Mouse (Mus musculus) forelimb bud, embryonic 11.5 days (tissue): ENCODE measurements at regions not wholly inside any gene's neighbourhood (a gene's known extent, or its start where the extent isn't known, plus 50 kb on each side); places are given as distances from the start of the nearest gene placed in this dataset.
A peak's percentile ranks its signal among the peaks of the same experiment; 100 is the strongest.
"Not testable (repeated sequence)": the region's sequence is repeated elsewhere in the genome, so short reads cannot be mapped to it uniquely, and the experiment has no call there.

Experiments used
- DNase-seq: peaks from one replicate; pipeline ENCODE4 v3.0.0-alpha.2; 2012; ENCODE audit warnings: low read depth, low spot score

DNA sequence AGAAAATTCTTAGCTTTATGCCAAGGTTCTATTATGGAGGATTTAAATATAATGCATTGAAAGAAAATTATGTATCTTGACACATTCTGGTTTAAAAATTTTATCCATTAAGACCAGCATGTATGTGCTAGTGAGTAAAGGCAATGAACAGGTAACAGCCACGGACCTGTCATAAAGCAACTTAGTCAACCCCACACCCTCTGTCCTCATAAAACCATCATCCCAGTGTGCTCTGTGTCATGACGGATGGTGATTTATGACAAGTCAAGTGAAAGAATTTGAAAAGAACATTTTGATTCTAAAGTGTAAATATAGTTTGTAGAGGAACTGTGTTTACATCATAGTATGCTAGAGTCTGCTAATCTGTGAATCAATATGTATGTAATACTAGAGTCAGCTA, 946.3 kb upstream of the Cypt12 start:
- DNase-seq: no peak

GRCm38 (mm10) chr3:17003136-17003535, 945.1 kb upstream of the Cypt12 start:
- no peak for DNase-seq

GRCm38 (mm10) chr3:17014184-17015048, 933.8 kb upstream of the Cypt12 start:
- DNase-seq: no peak

- no peak for DNase-seq
These were observed 897.4 kb upstream of the Cypt12 start for GRCm38 (mm10) chr3:17050811-17051210.

DNA sequence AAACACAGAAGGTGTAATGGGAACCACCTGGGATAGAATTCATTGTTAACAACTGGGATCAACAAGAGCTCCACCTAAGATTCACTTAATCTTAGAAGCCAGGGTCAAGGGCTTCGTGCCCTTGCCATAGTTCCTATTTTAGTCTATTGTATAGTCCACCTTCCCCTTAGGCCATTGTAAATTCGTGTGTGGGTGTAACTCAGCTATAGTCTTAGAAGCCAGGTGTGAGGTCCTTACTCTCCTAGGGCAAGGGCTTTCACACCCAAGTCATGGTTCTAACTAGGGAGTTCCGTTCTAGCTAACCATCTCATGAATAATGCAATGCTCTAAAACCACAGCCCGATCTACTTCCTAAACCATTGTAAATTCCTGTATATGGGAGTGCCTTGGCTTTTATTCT, 889.8 kb upstream of the Cypt12 start:
- not testable (repeated sequence) for DNase-seq

- DNase-seq: peak; percentile 16
These were observed 841.9 kb upstream of the Cypt12 start for GRCm38 (mm10) chr3:17106261-17106660.
